Comparison of ENCODE assay signal across 7 mouse cellular contexts in the genomic region with DNA sequence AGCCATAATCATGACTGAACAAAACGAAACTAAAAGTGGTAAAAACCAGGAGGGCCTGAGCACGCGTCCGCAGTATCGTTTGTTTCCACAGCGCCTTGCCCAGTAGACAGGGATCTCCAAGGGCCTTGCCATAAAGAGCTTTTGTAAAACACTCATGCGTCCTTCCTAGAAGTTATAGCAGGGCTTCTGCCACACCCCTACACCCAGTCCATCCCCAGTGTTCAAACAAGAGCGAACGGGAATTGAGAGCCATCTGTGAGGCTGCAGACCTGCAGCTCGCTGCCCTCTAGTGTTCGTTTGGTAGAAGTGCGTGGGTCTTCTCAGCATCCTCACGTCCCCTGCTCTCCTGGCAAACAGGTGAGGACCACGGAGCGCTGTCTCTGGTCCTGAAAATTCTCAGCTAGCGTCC. TPM values are rescaled to one million over a fixed set of nuclear protein-coding genes. Genes with fewer than 3 reads are reported as not detected.
DNase-seq lines count a peak whose midpoint lies in the region; TF ChIP-seq lines count a peak whose summit lies in the region.

No protein-coding gene starts in this region.

- H3K4me1 ChIP-seq in bone marrow macrophage, adult 2 months (ENCODE audit: control insufficient read depth, insufficient read depth, low read length) = peaks cover 6% of the 10 kb centered on the region; the same call in 1 of the 2 replicates
- no peaks in the 10 kb centered on the region for H3K4me1 ChIP-seq in embryonic fibroblast, embryonic 13.5 days (ENCODE audit: control insufficient read depth, insufficient read depth, low read length)

- no peak for TF ChIP-seq POLR2A in bone marrow macrophage, adult 2 months (IDR thresholded peaks at IDR 0.05; ENCODE audit: borderline replicate concordance, low read depth, low read length)
- TF ChIP-seq POLR2A in embryonic fibroblast, embryonic 13.5 days (IDR thresholded peaks at IDR 0.05; ENCODE audit: low read depth, low read length) = 0 out of 2 replicates have a peak, but pooled peaks have one; percentile 29

- H3K4me3 ChIP-seq in bone marrow macrophage, adult 2 months (ENCODE audit: insufficient read depth, low read length) = peak overlapping the region; percentile 70
- no peak overlapping the region for H3K4me3 ChIP-seq in embryonic fibroblast, embryonic 13.5 days (ENCODE audit: insufficient read depth, low read length)

- 0 out of 2 replicates have a peak overlapping the region, but pooled peaks have one; percentile 20 for H3K27ac ChIP-seq in bone marrow macrophage, adult 2 months (ENCODE audit: insufficient read depth, low read depth, low read length)
- H3K27ac ChIP-seq in embryonic fibroblast, embryonic 13.5 days (ENCODE audit: insufficient read depth, low read length) = no peak overlapping the region

- peak; percentile 84 for TF ChIP-seq CTCF in bone marrow macrophage, adult 2 months (IDR thresholded peaks at IDR 0.05; ENCODE audit: low read depth, low read length)
- TF ChIP-seq CTCF in embryonic fibroblast, embryonic 13.5 days (IDR thresholded peaks at IDR 0.05; ENCODE audit: borderline replicate concordance, insufficient read depth, low read length) = peak; percentile 93

- intact Hi-C loops in heart, postnatal 10 days (cut with DNase I) = no loop called here

- DNase-seq in MEL-GATA-1-ER (ENCODE audit: extremely low read depth, low read depth) = peak; percentile 80
- DNase-seq in heart, postnatal 10 days = peak; percentile 68 to 73
- DNase-seq in kidney, postnatal 36 days = peak; percentile 73 to 78
- peak; percentile 80 for DNase-seq in lung, postnatal 25 days (ENCODE audit: low spot score)
- peak; percentile 84 for DNase-seq in retina, postnatal 1 day

RNA-seq across cellular contexts. Expression of a gene that starts 10.2 kb away (rescaled TPM):
- polyA plus RNA-seq in bone marrow macrophage, adult 2 months (2012; ENCODE audit: insufficient read depth, insufficient read length, missing spikeins) = 26.9 and 28.3 TPM in 2 replicates
- polyA plus RNA-seq in embryonic fibroblast, embryonic 13.5 days (2011; ENCODE audit: insufficient read length, low read depth, missing spikeins) = 43.9 and 47.1 TPM in 2 replicates
- total RNA-seq in heart, postnatal 10 days (2021) = 10 to 100 TPM; 29.3 to 34.0 TPM

RNA-seq across cellular contexts. Expression of a gene that starts 12.9 kb away (rescaled TPM):
- polyA plus RNA-seq in bone marrow macrophage, adult 2 months (2012; ENCODE audit: insufficient read depth, insufficient read length, missing spikeins) = 0.80 and 2.7 TPM in 2 replicates
- 37.2 and 41.3 TPM in 2 replicates for polyA plus RNA-seq in embryonic fibroblast, embryonic 13.5 days (2011; ENCODE audit: insufficient read length, low read depth, missing spikeins)
- total RNA-seq in heart, postnatal 10 days (2021) = 1 to 10 TPM; 1.1 to 2.3 TPM

RNA-seq across cellular contexts. Expression of a gene that starts 25.1 kb away (rescaled TPM):
- polyA plus RNA-seq in bone marrow macrophage, adult 2 months (2012; ENCODE audit: insufficient read depth, insufficient read length, missing spikeins) = 45.2 and 53.7 TPM in 2 replicates
- polyA plus RNA-seq in embryonic fibroblast, embryonic 13.5 days (2011; ENCODE audit: insufficient read length, low read depth, missing spikeins) = 31.5 and 38.9 TPM in 2 replicates
- 10 to 100 TPM; 18.9 to 20.7 TPM for total RNA-seq in heart, postnatal 10 days (2021)

RNA-seq across cellular contexts. Expression of a gene that starts 39.4 kb away (rescaled TPM):
- 90.8 and 96.9 TPM in 2 replicates for polyA plus RNA-seq in bone marrow macrophage, adult 2 months (2012; ENCODE audit: insufficient read depth, insufficient read length, missing spikeins)
- 31.6 and 33.6 TPM in 2 replicates for polyA plus RNA-seq in embryonic fibroblast, embryonic 13.5 days (2011; ENCODE audit: insufficient read length, low read depth, missing spikeins)
- total RNA-seq in heart, postnatal 10 days (2021) = 10 to 100 TPM; 19.2 to 19.9 TPM

RNA-seq across cellular contexts. Expression of a gene that starts 39.5 kb away (rescaled TPM):
- 7.1 and 9.7 TPM in 2 replicates for polyA plus RNA-seq in bone marrow macrophage, adult 2 months (2012; ENCODE audit: insufficient read depth, insufficient read length, missing spikeins)
- polyA plus RNA-seq in embryonic fibroblast, embryonic 13.5 days (2011; ENCODE audit: insufficient read length, low read depth, missing spikeins) = 9.9 and 10.4 TPM in 2 replicates
- total RNA-seq in heart, postnatal 10 days (2021) = 10 to 100 TPM; 58.5 to 61.1 TPM

Comparison
In these comparisons a context has a peak if more than half of its experiments do, and no peak if none do; other contexts are left out.
1. RNA of a gene that starts 12.9 kb away (polyA plus RNA-seq): 37.2 to 41.3 TPM in embryonic fibroblast, embryonic 13.5 days; 0.80 to 2.7 TPM in bone marrow macrophage, adult 2 months; every median in the first group is over 10 times any median in the second.
2. Peak in every context shown above with its lines, with median percentiles within 50 percentile points of each other: DNase-seq.